Mouse (Mus musculus) urinary bladder, postnatal 25 days (tissue): ENCODE results near the gene Hdhd3.

Experiments
- DNase-seq: peaks from one replicate; pipeline ENCODE4 v3.0.0; 2022; ENCODE audit warnings: low spot score

The Hdhd3 gene

GRCm38 (mm10) chr4:62503374-62503970 lies at the start of gene Hdhd3:
Hdhd3 (minus strand) TSS chr4:62503467.
- no peak for DNase-seq

- no peak for DNase-seq
Measured at GRCm38 (mm10) chr4:62551966-62552365, 48.7 kb upstream of the Hdhd3 start.

- DNase-seq = no peak
Measured at GRCm38 (mm10) chr4:62544801-62545200, 41.5 kb upstream of the Hdhd3 start.

- DNase-seq = no peak
Measured at GRCm38 (mm10) chr4:62543782-62544181, 40.5 kb upstream of the Hdhd3 start.

GRCm38 (mm10) chr4:62541802-62542201 lies 38.5 kb upstream of the Hdhd3 start:
- DNase-seq = no peak

GRCm38 (mm10) chr4:62533729-62534128 lies 30.5 kb upstream of the Hdhd3 start:
- DNase-seq = no peak

- no peak for DNase-seq
Measured at GRCm38 (mm10) chr4:62527655-62528054, 24.4 kb upstream of the Hdhd3 start.

GRCm38 (mm10) chr4:62526256-62526655 lies 23.0 kb upstream of the Hdhd3 start:
- no peak for DNase-seq

- no peak for DNase-seq
Measured at GRCm38 (mm10) chr4:62525489-62525811, 22.2 kb upstream of the Hdhd3 start.

- peak; percentile 97 for DNase-seq
Measured at GRCm38 (mm10) chr4:62524651-62525488, 21.6 kb upstream of the Hdhd3 start, which contains the start of the genes Pole3 and 4933430I17Rik. Pole3 (minus strand) TSS chr4:62525068. 4933430I17Rik (plus strand) TSS chr4:62525369.

GRCm38 (mm10) chr4:62520892-62521400 lies 17.7 kb upstream of the Hdhd3 start:
- DNase-seq = no peak

GRCm38 (mm10) chr4:62519849-62520233 lies 16.6 kb upstream of the Hdhd3 start, which contains the start of gene Alad:
Alad (minus strand) TSS chr4:62519918.
- DNase-seq = peak; percentile 89

- DNase-seq = no peak
Measured at GRCm38 (mm10) chr4:62519122-62519848, 16.0 kb upstream of the Hdhd3 start.

GRCm38 (mm10) chr4:62518416-62519121 lies 15.3 kb upstream of the Hdhd3 start:
- DNase-seq = no peak

GRCm38 (mm10) chr4:62517538-62518415 lies 14.5 kb upstream of the Hdhd3 start:
- DNase-seq = no peak

GRCm38 (mm10) chr4:62517046-62517445 lies 13.8 kb upstream of the Hdhd3 start:
- DNase-seq = no peak

- DNase-seq = no peak
Measured at GRCm38 (mm10) chr4:62516579-62516978, 13.3 kb upstream of the Hdhd3 start.

GRCm38 (mm10) chr4:62516079-62516478 lies 12.8 kb upstream of the Hdhd3 start:
- no peak for DNase-seq

- no peak for DNase-seq
Measured at GRCm38 (mm10) chr4:62515490-62515889, 12.2 kb upstream of the Hdhd3 start.

- DNase-seq = no peak
Measured at GRCm38 (mm10) chr4:62514995-62515394, 11.7 kb upstream of the Hdhd3 start.

GRCm38 (mm10) chr4:62513998-62514506 lies 10.8 kb upstream of the Hdhd3 start:
- no peak for DNase-seq
